Mouse (Mus musculus) small intestine, adult 2 months (tissue): ENCODE measurements around the gene Gfy.

Source experiments
- CTCF ChIP-seq: fragments of 200-500 bp; IDR thresholded peaks from 2 replicates; pipeline ENCODE4 v1.5.1; 2012; ENCODE audit warnings: low read depth, mild to moderate bottlenecking, control low read depth, inconsistent platforms, low read length, moderate library complexity, mixed read lengths; ENCODE audit not compliant: insufficient replicate concordance, insufficient read length; ENCODE audit errors: extremely low read depth
- POLR2A ChIP-seq: fragments of 200-500 bp; IDR thresholded peaks from 2 replicates; pipeline ENCODE4 v1.6.1; 2012; ENCODE audit warnings: low read depth, mild to moderate bottlenecking, control low read depth, inconsistent platforms, low read length, moderate library complexity

- TF ChIP-seq CTCF, result no peak
- no peak for TF ChIP-seq POLR2A
These were observed 42.3 kb upstream of the Gfy start for GRCm38 (mm10) chr7:45221680-45222079.
